Mouse (Mus musculus): ENCODE results near the gene Tfdp2.

- TF ChIP-seq CTCF (IDR thresholded peaks at IDR 0.05; ENCODE audit: low read depth, low read length) (no peak), POLR2A (IDR thresholded peaks at IDR 0.05; ENCODE audit: insufficient read depth, low read length) (no peak), EP300 (IDR thresholded peaks at IDR 0.05; ENCODE audit: insufficient read depth, low read depth, low read length) (no peak)
Measured at GRCm38 (mm10) chr9:96363581-96364140, 167.6 kb downstream of the Tfdp2 start.

All from ES-Bruce4 (cell line).